Mouse (Mus musculus): Measurements from ENCODE around the gene Adcy1.

- TF ChIP-seq POLR2A (IDR thresholded peaks at IDR 0.05; ENCODE audit: borderline replicate concordance, low read depth, low read length): no peak
- peak; percentile 72 for TF ChIP-seq CTCF (IDR thresholded peaks at IDR 0.05; ENCODE audit: low read depth, low read length)
Measured at GRCm38 (mm10) chr11:7215703-7216102, 152.4 kb downstream of the Adcy1 start.

Data from bone marrow macrophage, adult 2 months (primary cell).